Mouse (Mus musculus) forebrain, embryonic 11.5 days (tissue): ENCODE measurements around the gene Zcchc14. TPM values are rescaled to one million over a fixed set of nuclear protein-coding genes. Genes with fewer than 3 reads are reported as not detected.

Experiments
- ATAC-seq: fragments of 200-750 bp; cut with Nextera tagmentation; replicated peaks from 2 replicates; pipeline ENCODE4 v1.8.0; 2017; ENCODE audit warnings: moderate TSS enrichment; ENCODE audit not compliant: low FRiP score
- DNase-seq: peaks from one replicate; pipeline ENCODE4 v3.0.0-alpha.2; 2017; ENCODE audit warnings: low spot score
- H3K27ac ChIP-seq: fragments of 300-500 bp; sonication (generic); 2 replicates; pipeline ENCODE4 v1.5.1; 2014; ENCODE audit warnings: low read depth, low read length
- H3K27me3 ChIP-seq: fragments of 300-500 bp; sonication (generic); 2 replicates; pipeline ENCODE4 v1.6.1; 2014; ENCODE audit warnings: mild to moderate bottlenecking, low read length, mixed read lengths; ENCODE audit not compliant: control insufficient read depth, insufficient read depth
- H3K36me3 ChIP-seq: fragments of 300-500 bp; sonication (generic); 2 replicates; pipeline ENCODE4 v1.6.1; 2014; ENCODE audit warnings: mild to moderate bottlenecking, low read length, moderate library complexity, mixed read lengths; ENCODE audit not compliant: control insufficient read depth, insufficient read depth
- H3K4me1 ChIP-seq: fragments of 300-500 bp; sonication (generic); replicated peaks from 2 replicates; pipeline ENCODE4 v1.6.1; 2014; ENCODE audit warnings: low read length, mixed read lengths; ENCODE audit not compliant: control insufficient read depth, insufficient read depth
- H3K4me2 ChIP-seq: fragments of 300-500 bp; sonication (generic); 2 replicates; pipeline ENCODE4 v1.6.1; 2014; ENCODE audit warnings: low read depth, mild to moderate bottlenecking, low read length, moderate library complexity, mixed read lengths; ENCODE audit not compliant: severe bottlenecking
- H3K4me3 ChIP-seq: fragments of 300-500 bp; sonication (generic); 2 replicates; pipeline ENCODE4 v1.5.1; 2014; ENCODE audit warnings: low read depth, low read length
- H3K9ac ChIP-seq: fragments of 300-500 bp; sonication (generic); 2 replicates; pipeline ENCODE4 v1.6.1; 2014; ENCODE audit warnings: low read length
- H3K9me3 ChIP-seq: fragments of 300-500 bp; sonication (generic); 2 replicates; pipeline ENCODE4 v1.6.1; 2016; ENCODE audit warnings: low read length, mixed read lengths; ENCODE audit not compliant: control insufficient read depth
- WGBS: fragments of 180-500 bp; shearing (Covaris S2); extraction: QIAGEN DNeasy Blood & Tissue Kit; methylation state at CpG from one replicate; pipeline ENCODE4 v1.1.7; 2014; 5-methylcytosine and 5-hydroxymethylcytosine counted together
- polyA plus RNA-seq: library from polyadenylated mRNA; unstranded; fragments of >200 nt; fragmentation: Nextera tagmentation; extraction: Ambion mirVana; gene quantifications from 2 replicates; pipeline ENCODE4 v1.2.1, GENCODE M21; 2014

Gene Zcchc14
- polyA plus RNA-seq, 1 experiment from 2014 or later: 27.1 TPM

DNA sequence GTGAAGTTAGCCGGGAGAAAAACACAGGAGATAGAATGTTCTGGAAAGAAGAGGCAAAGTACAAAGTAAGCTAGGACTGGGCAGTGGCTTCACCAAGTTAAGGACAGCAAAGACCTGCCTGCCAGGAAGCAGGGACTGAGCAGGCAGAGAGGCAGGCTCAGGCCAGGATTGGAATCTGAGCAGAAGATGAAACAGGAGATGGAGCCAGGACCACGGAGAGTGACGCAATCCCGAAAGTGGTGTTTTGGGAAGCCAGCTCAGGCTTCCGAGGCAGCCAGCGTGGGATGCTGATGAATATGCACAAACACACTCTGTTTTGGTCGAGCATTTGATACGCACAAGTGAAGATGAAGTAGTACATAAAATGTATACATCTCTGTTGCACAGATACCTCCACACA, 69.0 kb downstream of the Zcchc14 start:
- Histone ChIP-seq H3K36me3 (no peaks in the 10 kb centered on the region), H3K9ac (no peak overlapping the region), H3K27me3 (no peaks in the 10 kb centered on the region), H3K9me3 (no peaks in the 10 kb centered on the region), H3K4me2 (no peak overlapping the region), H3K27ac (no peak overlapping the region), H3K4me1 (no peaks in the 10 kb centered on the region; the same call in 1 of the 2 replicates), H3K4me3 (no peak overlapping the region)
- WGBS: 66% methylated on average over 8 of the region's 8 CpGs
- DNase-seq (no peak), ATAC-seq (no peak)

DNA sequence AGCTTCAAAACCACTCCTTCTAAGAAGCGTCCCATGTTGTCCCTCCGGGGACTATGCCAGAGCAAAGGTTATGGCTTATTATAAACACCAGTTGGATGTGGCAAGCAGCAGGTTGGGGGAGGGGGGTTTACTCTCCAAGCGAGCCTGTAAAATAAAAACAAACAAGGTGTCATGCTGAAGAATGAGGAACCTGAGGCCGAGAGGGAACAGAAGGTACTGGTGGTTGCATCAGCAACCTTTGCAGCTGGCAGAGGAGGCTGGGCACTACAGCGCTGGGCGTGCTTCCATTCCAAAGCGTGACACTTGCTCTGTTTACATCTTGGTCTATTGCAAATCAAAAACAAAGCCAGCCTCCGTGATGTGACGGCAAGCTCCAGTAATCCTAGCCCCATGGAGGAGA, 72.2 kb downstream of the Zcchc14 start:
- Histone ChIP-seq H3K4me2 (no peak overlapping the region), H3K4me1 (peaks cover 10% of the 10 kb centered on the region), H3K27me3 (no peaks in the 10 kb centered on the region), H3K36me3 (no peaks in the 10 kb centered on the region), H3K9ac (no peak overlapping the region), H3K4me3 (no peak overlapping the region), H3K9me3 (no peaks in the 10 kb centered on the region), H3K27ac (no peak overlapping the region)
- ATAC-seq (no peak), DNase-seq (no peak)
- 48% methylated on average over 9 of the region's 9 CpGs for whole genome bisulfite sequencing

DNA sequence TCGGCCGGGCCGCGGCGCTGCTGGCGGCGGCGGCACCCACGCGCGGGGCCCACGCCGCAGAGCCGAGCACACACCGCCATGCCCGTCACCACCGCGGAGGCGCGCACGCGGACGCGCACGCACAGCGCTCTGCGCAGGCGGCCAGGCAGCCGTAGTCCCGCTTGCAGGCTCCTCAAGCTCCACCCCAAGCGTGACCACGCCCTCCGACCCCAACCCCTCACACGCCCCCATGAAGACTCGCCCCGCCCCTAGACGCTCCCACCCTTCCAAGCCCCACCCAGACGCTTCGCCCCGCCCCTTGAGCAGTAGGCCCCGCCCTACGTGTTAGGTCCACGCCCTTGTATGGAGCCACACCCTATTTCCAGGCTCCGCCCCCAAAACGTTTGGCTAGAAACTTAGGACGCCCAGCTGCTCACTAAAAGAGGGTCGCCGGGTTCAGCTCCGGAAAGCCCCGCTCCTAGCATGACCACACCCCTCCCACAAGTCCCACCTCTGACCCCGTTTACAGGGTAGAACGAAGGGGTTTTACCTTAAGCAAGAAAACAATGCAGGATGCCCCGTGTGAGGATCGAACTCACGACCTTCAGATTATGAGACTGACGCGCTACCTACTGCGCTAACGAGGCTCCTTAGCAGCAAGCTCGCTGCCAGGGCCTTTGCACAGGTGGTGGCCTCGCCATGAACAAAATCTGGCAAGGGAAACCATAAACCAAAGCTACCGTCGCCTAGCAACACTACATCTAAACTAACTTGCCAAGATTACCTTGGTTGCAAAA, 73.8 kb downstream of the Zcchc14 start, which contains the start of gene Fbxo31:
Gene Fbxo31 (minus strand): TSS at position 131 of the 776 bp plus-strand sequence.
- Histone ChIP-seq H3K4me3 (peak within 1 kb of the TSS; percentile 87), H3K9ac (peak within 1 kb of the TSS; percentile 84), H3K4me2 (peak within 1 kb of the TSS; percentile 80), H3K27me3 (no peaks in the 10 kb centered on the region), H3K4me1 (peaks cover 10% of the 10 kb centered on the region), H3K9me3 (no peaks in the 10 kb centered on the region), H3K36me3 (no peaks in the 10 kb centered on the region), H3K27ac (0 out of 2 replicates have a peak within 1 kb of the TSS, but pooled peaks have one; percentile 31)
- under 1% methylated on average over 63 of the region's 63 CpGs for WGBS
- DNase-seq (peak; percentile 99), ATAC-seq (peak; percentile 92)

DNA sequence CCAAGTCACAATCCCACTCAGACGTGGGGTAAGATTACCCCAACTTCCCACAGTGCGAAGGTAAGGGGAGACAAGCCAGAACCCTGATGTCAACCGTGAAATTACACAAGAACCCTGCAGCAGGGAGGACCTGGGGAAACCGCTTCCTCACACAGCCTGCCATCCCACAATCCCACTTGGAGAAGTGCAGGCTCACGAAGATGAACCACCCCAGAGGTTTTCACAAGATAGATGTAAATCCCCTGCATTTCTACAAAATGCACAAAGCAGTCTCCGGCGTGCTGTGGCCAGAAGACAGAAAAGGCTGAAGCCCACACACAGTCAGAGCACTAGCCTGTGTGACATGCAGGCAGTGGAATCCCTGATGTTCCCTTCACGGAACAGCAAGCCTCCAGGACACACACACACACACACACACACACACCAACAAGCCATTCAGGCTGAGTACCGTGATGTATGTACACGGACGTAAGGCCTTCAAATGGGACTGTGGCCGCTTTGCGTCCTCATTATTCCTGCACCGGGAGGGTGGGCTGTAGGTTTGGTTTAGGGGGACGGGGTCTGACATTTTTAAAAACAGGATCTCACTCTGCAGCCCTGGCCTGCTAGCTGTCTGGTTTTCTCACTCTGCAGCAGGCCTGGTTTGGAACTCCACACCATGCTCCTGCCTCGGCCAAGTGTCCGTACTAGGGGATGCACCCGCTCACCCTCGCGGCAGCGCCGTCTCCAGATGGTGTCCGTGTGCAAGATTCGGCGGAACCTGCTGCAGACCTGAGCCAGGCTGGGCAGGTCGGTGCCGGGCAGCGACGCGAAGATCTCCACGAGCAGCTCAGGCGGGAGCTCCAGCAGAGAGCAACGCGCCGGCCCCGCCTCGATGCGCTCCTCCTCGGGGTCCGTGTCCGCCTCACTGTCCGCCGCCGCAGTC, 74.7 kb downstream of the Zcchc14 start:
- H3K36me3 ChIP-seq: no peaks in the 10 kb centered on the region
- no peak for DNase-seq
- H3K27ac ChIP-seq: 0 out of 2 replicates have a peak overlapping the region, but pooled peaks have one; percentile 31
- peak overlapping the region; percentile 87 for H3K4me3 ChIP-seq
- peak overlapping the region; percentile 84 for H3K9ac ChIP-seq
- 2% methylated on average over 44 of the region's 44 CpGs for WGBS
- H3K4me1 ChIP-seq: peaks cover 10% of the 10 kb centered on the region
- H3K9me3 ChIP-seq: no peaks in the 10 kb centered on the region
- peak; percentile 65 for ATAC-seq
- H3K4me2 ChIP-seq: peak overlapping the region; percentile 80
- H3K27me3 ChIP-seq: no peaks in the 10 kb centered on the region

DNA sequence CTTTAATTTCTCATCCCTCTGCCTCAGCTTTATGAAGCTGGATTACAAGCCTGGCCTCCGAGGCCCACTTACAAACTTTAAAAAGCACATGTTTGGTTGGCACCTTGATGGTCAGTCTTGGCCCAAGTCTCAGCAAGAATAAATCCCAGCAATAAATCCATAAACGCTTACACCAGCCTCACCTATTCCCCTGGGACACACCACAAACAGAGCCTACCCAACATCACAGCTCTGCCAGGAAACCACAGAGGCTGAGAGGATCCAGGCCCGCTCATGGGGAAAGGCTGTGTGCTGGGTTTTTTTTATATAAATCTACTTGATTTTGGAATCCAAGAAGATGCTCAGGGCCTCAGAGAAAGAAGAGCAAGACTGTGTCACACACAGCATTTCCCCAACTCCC, 77.0 kb downstream of the Zcchc14 start:
- DNase-seq (no peak), ATAC-seq (no peak)
- H3K36me3 ChIP-seq: no peaks in the 10 kb centered on the region
- H3K9ac ChIP-seq: no peak overlapping the region
- H3K27ac ChIP-seq: no peak overlapping the region
- H3K4me2 ChIP-seq: no peak overlapping the region
- no peaks in the 10 kb centered on the region for H3K27me3 ChIP-seq
- 92% methylated on average over 3 of the region's 3 CpGs for WGBS
- H3K9me3 ChIP-seq: no peaks in the 10 kb centered on the region
- no peak overlapping the region for H3K4me3 ChIP-seq
- H3K4me1 ChIP-seq: peaks cover 10% of the 10 kb centered on the region

DNA sequence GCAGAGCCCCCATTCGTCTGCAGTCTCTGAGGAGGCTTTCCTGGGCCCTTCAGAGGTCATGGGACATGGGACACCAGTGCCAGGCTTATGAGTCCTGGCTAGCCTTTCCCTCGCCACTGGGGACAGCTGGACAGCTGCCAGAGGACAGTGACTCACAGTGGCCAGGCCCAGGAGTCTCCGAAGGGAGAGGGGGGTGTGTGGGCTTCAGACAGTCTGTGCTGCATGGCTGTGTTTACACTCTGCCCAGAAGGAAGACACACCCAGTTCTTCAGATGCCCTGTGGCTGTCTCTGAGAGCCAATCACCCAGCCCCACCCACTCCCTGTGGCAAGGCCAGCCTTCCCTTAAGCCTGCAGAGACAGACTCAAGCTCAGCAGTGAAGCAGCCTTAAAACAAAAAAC, 79.4 kb downstream of the Zcchc14 start:
- no peaks in the 10 kb centered on the region for H3K27me3 ChIP-seq
- H3K4me2 ChIP-seq: no peak overlapping the region
- H3K4me1 ChIP-seq: peaks cover 10% of the 10 kb centered on the region
- no peak overlapping the region for H3K9ac ChIP-seq
- DNase-seq (no peak), ATAC-seq (no peak)
- H3K27ac ChIP-seq: no peak overlapping the region
- 62% methylated on average over 3 of the region's 3 CpGs for WGBS
- no peak overlapping the region for H3K4me3 ChIP-seq
- no peaks in the 10 kb centered on the region for H3K36me3 ChIP-seq
- no peaks in the 10 kb centered on the region for H3K9me3 ChIP-seq

DNA sequence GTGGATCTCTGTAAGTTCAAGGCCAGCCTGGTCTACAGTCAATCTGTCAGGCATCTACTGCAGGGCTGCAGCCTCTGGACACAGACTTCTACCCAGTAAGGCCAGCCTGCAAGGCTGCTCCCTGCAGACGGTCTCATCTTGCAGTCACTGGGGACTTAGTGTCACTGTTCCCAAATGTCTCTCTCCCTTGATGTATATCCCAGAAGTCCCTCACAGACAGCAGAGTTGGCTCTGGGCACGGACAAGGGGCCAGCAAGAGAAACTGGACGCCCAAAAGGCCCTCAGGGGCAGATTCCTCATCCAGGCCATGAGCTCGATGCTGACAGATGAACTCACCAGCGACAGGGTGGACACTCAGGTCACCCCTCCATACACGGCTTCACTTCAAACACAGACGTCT, 80.6 kb downstream of the Zcchc14 start:
- no peak overlapping the region for H3K4me3 ChIP-seq
- ATAC-seq (no peak), DNase-seq (no peak)
- no peaks in the 10 kb centered on the region for H3K27me3 ChIP-seq
- 81% methylated on average over 7 of the region's 7 CpGs for WGBS
- no peaks in the 10 kb centered on the region for H3K36me3 ChIP-seq
- H3K4me1 ChIP-seq: peaks cover 4% of the 10 kb centered on the region
- H3K27ac ChIP-seq: no peak overlapping the region
- no peak overlapping the region for H3K4me2 ChIP-seq
- no peaks in the 10 kb centered on the region for H3K9me3 ChIP-seq
- H3K9ac ChIP-seq: no peak overlapping the region

DNA sequence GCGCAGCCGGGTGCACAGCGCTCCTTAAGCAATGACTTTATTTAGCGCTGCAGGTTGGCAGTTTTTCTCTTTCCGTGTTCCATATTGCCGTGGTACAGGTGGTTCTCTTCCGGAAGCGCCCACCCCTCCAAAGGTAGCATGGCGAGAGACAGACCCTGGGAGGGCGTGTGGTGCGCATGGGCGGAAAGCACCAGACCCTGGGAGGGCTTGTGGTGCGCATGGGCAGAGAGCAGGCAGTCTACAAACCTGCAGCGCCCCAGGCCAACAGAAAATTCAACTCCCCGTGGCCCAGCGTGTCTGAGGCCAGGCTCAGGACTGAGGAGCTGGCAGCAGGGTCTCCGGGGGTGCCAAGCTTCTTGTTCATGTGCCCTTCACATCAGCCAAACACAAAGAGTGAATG, 81.9 kb downstream of the Zcchc14 start:
- Histone ChIP-seq H3K9ac (no peak overlapping the region), H3K4me3 (no peak overlapping the region), H3K27ac (no peak overlapping the region), H3K36me3 (no peaks in the 10 kb centered on the region), H3K4me2 (no peak overlapping the region), H3K4me1 (no peaks in the 10 kb centered on the region), H3K27me3 (no peaks in the 10 kb centered on the region), H3K9me3 (no peaks in the 10 kb centered on the region)
- DNase-seq (no peak), ATAC-seq (no peak)
- WGBS: 91% methylated on average over 17 of the region's 17 CpGs
